Mouse (Mus musculus) midbrain, embryonic 14.5 days (tissue): ENCODE measurements around the gene Wscd2. TPM values are rescaled to one million over a fixed set of nuclear protein-coding genes. Genes with fewer than 3 reads are reported as not detected.

Experiments used
- ATAC-seq: fragments of 200-750 bp; cut with Nextera tagmentation; 2 replicates; pipeline ENCODE4 v1.8.0; 2017; ENCODE audit warnings: moderate number of reproducible peaks, moderate library complexity; ENCODE audit not compliant: low FRiP score, low TSS enrichment
- DNase-seq: peaks from one replicate; pipeline ENCODE4 v3.0.0-alpha.2; 2015
- H3K27ac ChIP-seq: fragments of 300-500 bp; sonication (generic); replicated peaks from 2 replicates; pipeline ENCODE4 v1.5.1; 2014; ENCODE audit warnings: mild to moderate bottlenecking, low read depth, low read length, moderate library complexity
- H3K27me3 ChIP-seq: fragments of 300-500 bp; sonication (generic); 2 replicates; pipeline ENCODE4 v1.6.1; 2014; ENCODE audit warnings: low read length, control low read depth, mixed read lengths; ENCODE audit not compliant: control insufficient read depth, insufficient read depth
- H3K36me3 ChIP-seq: fragments of 300-500 bp; sonication (generic); 2 replicates; pipeline ENCODE4 v1.6.1; 2014; ENCODE audit warnings: low read length, control low read depth; ENCODE audit not compliant: control insufficient read depth, insufficient read depth
- H3K4me1 ChIP-seq: fragments of 300-500 bp; sonication (generic); 2 replicates; pipeline ENCODE4 v1.6.1; 2014; ENCODE audit warnings: mild to moderate bottlenecking, antibody characterized with exemption, low read length, control low read depth; ENCODE audit not compliant: control insufficient read depth, insufficient read depth
- H3K4me2 ChIP-seq: fragments of 300-500 bp; sonication (generic); 2 replicates; pipeline ENCODE4 v1.6.1; 2014; ENCODE audit warnings: mild to moderate bottlenecking, low read length, moderate library complexity
- H3K4me3 ChIP-seq: fragments of 300-500 bp; sonication (generic); replicated peaks from 2 replicates; pipeline ENCODE4 v1.5.1; 2014; ENCODE audit warnings: low read depth, low read length
- H3K9ac ChIP-seq: fragments of 300-500 bp; sonication (generic); replicated peaks from 2 replicates; pipeline ENCODE4 v1.6.1; 2014; ENCODE audit warnings: mild to moderate bottlenecking, low read length, moderate library complexity
- H3K9me3 ChIP-seq: fragments of 300-500 bp; sonication (generic); 2 replicates; pipeline ENCODE4 v1.6.1; 2016; ENCODE audit warnings: low read length, control low read depth, mixed read lengths; ENCODE audit not compliant: control insufficient read depth
- WGBS: fragments of 180-500 bp; shearing (Covaris S2); extraction: QIAGEN DNeasy Blood & Tissue Kit; methylation state at CpG from one replicate; pipeline ENCODE4 v1.1.7; 2014; 5-methylcytosine and 5-hydroxymethylcytosine counted together
- polyA plus RNA-seq: library from polyadenylated mRNA; unstranded; fragments of >200 nt; fragmentation: Nextera tagmentation; extraction: Ambion mirVana; gene quantifications from 2 replicates; pipeline ENCODE4 v1.2.1, GENCODE M21; 2014

Wscd2 gene
- polyA plus RNA-seq, 1 experiment from 2014 or later = 10.7 TPM

DNA sequence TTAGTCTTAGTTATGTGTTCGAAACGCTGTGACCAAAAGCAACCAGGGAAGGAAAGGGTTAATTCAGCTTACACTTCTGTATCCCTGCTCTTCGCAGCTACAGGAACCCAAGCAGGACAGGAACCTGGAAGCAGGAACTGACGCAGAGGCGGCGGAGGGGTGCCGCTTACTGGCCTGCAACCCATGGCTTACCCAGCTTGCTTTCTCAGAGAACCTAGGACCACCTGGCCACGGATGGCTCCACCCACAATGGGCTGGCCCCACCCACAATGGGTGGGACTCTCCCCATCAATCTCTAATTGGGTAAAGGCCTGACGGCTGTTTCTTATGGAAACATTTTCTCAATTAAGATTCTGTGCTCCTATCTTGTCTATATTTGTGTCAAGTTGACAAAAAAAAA lies 106.1 kb downstream of the Wscd2 start:
- Histone ChIP-seq H3K4me1 (peaks cover 22% of the 10 kb centered on the region), H3K4me3 (no peak overlapping the region), H3K9ac (no peak overlapping the region), H3K27me3 (no peaks in the 10 kb centered on the region), H3K4me2 (no peak overlapping the region), H3K27ac (no peak overlapping the region), H3K36me3 (no peaks in the 10 kb centered on the region), H3K9me3 (no peaks in the 10 kb centered on the region)
- DNase-seq (no peak), ATAC-seq (no peak)
- 86% methylated on average over 9 of the region's 9 CpGs for WGBS

GRCm38 (mm10) chr5:113596780-113597353 lies 106.7 kb downstream of the Wscd2 start:
- no peaks in the 10 kb centered on the region for H3K9me3 ChIP-seq
- H3K4me1 ChIP-seq = peaks cover 21% of the 10 kb centered on the region
- DNase-seq (no peak), ATAC-seq (no peak)
- H3K36me3 ChIP-seq = no peaks in the 10 kb centered on the region
- no peaks in the 10 kb centered on the region for H3K27me3 ChIP-seq
- no peak overlapping the region for H3K4me3 ChIP-seq
- H3K9ac ChIP-seq = no peak overlapping the region
- no peak overlapping the region for H3K27ac ChIP-seq
- H3K4me2 ChIP-seq = no peak overlapping the region
- 72% methylated on average over 9 of the region's 9 CpGs for WGBS

GRCm38 (mm10) chr5:113600181-113600580 lies 110.0 kb downstream of the Wscd2 start:
- no peak overlapping the region for H3K4me2 ChIP-seq
- peaks cover 6% of the 10 kb centered on the region; the same call in 1 of the 2 replicates for H3K4me1 ChIP-seq
- no peaks in the 10 kb centered on the region for H3K9me3 ChIP-seq
- H3K9ac ChIP-seq = no peak overlapping the region
- WGBS = 70% methylated on average over 3 of the region's 3 CpGs
- H3K27me3 ChIP-seq = no peaks in the 10 kb centered on the region
- DNase-seq (no peak), ATAC-seq (no peak)
- no peak overlapping the region; the same call in 1 of the 2 replicates for H3K27ac ChIP-seq
- no peak overlapping the region for H3K4me3 ChIP-seq
- H3K36me3 ChIP-seq = no peaks in the 10 kb centered on the region

GRCm38 (mm10) chr5:113600803-113601202 lies 110.7 kb downstream of the Wscd2 start:
- no peak overlapping the region for H3K4me2 ChIP-seq
- no peak overlapping the region for H3K4me3 ChIP-seq
- 0 out of 2 replicates have a peak overlapping the region, but pooled peaks have one; percentile 32 for H3K27ac ChIP-seq
- H3K9ac ChIP-seq = no peak overlapping the region
- H3K27me3 ChIP-seq = no peaks in the 10 kb centered on the region
- peaks cover 6% of the 10 kb centered on the region; the same call in 1 of the 2 replicates for H3K4me1 ChIP-seq
- no peaks in the 10 kb centered on the region for H3K9me3 ChIP-seq
- no peak for DNase-seq
- 59% methylated on average over 4 of the region's 4 CpGs for WGBS
- ATAC-seq = no peak
- H3K36me3 ChIP-seq = no peaks in the 10 kb centered on the region

DNA sequence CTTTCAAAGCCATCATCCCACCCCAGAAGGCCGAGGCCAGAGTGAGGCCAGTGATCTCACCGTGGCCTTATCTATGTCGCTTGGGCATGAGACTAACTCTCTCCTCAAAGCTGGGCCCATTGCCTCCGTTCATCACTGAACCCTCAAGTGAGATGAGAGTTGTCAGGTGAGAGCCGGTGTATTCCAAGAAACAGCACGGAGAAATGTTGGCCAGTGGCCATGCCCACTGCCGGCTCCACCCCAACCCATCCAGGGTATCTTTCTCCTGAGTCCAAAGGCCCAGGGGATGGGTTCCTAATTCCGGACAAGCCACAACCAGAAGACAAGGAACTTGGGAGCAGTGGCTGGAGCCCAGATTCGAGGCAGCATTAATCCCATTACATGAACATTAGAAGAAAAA lies 113.3 kb downstream of the Wscd2 start:
- H3K9me3 ChIP-seq = no peaks in the 10 kb centered on the region
- peaks cover 6% of the 10 kb centered on the region; the same call in 1 of the 2 replicates for H3K4me1 ChIP-seq
- H3K27ac ChIP-seq = no peak overlapping the region
- no peak overlapping the region for H3K4me2 ChIP-seq
- no peaks in the 10 kb centered on the region for H3K36me3 ChIP-seq
- no peak overlapping the region for H3K9ac ChIP-seq
- 71% methylated on average over 9 of the region's 9 CpGs for WGBS
- no peak for ATAC-seq
- H3K27me3 ChIP-seq = no peaks in the 10 kb centered on the region
- no peak overlapping the region for H3K4me3 ChIP-seq
- no peak for DNase-seq

- Histone ChIP-seq H3K27me3 (no peaks in the 10 kb centered on the region), H3K4me3 (no peak overlapping the region), H3K9me3 (no peaks in the 10 kb centered on the region), H3K36me3 (no peaks in the 10 kb centered on the region), H3K9ac (no peak overlapping the region), H3K27ac (no peak overlapping the region), H3K4me2 (no peak overlapping the region), H3K4me1 (peaks cover 6% of the 10 kb centered on the region; the same call in 1 of the 2 replicates)
- ATAC-seq (no peak), DNase-seq (no peak)
- 91% methylated on average over 4 of the region's 4 CpGs for WGBS
Measured at GRCm38 (mm10) chr5:113604758-113605157, 114.6 kb downstream of the Wscd2 start.

- Histone ChIP-seq H3K27ac (no peak overlapping the region), H3K4me3 (no peak overlapping the region), H3K9me3 (no peaks in the 10 kb centered on the region), H3K36me3 (no peaks in the 10 kb centered on the region), H3K9ac (no peak overlapping the region), H3K4me1 (peaks cover 8% of the 10 kb centered on the region; the same call in 1 of the 2 replicates), H3K4me2 (no peak overlapping the region), H3K27me3 (no peaks in the 10 kb centered on the region)
- ATAC-seq (no peak), DNase-seq (no peak)
- WGBS = 85% methylated on average over 3 of the region's 3 CpGs
Measured at GRCm38 (mm10) chr5:113606121-113606520, 116.0 kb downstream of the Wscd2 start.

DNA sequence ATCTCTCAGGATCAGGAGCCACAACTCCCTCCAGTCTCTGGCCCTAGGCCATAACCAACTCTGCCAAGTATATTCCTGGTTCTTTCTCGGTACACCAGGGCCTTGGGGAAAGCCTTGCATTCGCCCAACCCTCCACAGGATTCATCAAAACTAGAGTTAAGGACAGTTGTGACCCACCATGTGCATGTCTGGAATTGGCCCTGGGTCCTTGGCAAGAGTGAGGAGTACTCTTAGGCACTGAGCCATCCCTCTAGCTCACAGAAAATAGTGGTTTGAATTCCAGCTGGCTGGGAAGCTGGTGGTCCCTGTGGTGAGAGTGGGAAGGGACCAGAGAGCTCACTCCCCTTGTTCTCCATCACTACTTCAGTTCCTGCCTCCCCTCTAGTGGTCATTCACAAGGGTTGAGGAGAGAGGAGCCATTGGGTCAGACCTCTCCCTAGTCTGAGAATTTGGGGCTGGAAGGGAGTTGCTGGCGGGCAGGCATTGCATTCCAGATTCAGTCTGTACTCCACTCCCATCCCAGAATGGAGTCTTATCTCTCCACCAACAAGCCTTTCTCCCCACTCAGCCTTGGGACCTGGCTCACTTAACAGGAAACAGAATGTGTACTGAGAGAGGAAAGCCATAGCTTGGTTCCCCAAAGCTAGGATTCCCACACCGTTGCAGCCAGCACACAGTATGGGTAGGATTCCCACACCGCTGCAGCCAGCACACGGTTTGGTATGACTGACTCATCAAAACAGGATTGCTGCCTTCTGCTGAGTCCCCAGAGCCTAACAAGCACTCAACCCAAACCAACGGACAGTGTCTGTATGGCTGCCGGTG lies 117.0 kb downstream of the Wscd2 start:
- no peaks in the 10 kb centered on the region for H3K27me3 ChIP-seq
- H3K27ac ChIP-seq = no peak overlapping the region
- no peak overlapping the region for H3K4me3 ChIP-seq
- 81% methylated on average over 8 of the region's 8 CpGs for WGBS
- H3K4me2 ChIP-seq = no peak overlapping the region
- no peak for DNase-seq
- no peak for ATAC-seq
- H3K9me3 ChIP-seq = no peaks in the 10 kb centered on the region
- no peak overlapping the region for H3K9ac ChIP-seq
- 0 out of 2 replicates have a peak, but pooled peaks cover 6% of the 10 kb centered on the region for H3K4me1 ChIP-seq
- no peaks in the 10 kb centered on the region for H3K36me3 ChIP-seq
